Mouse (Mus musculus) megakaryocyte, embryonic 14.5 days (primary cell): Measurements from ENCODE around the gene Gm11444.

Experiments
- FLI1 ChIP-seq: IDR thresholded peaks from 2 replicates; pipeline ENCODE4 v1.6.1; 2012; ENCODE audit warnings: low read length, inconsistent platforms, mixed read lengths
- GATA1 ChIP-seq: IDR thresholded peaks from 3 replicates; pipeline ENCODE4 v1.6.1; 2012; ENCODE audit warnings: mixed read lengths, low read length, inconsistent platforms, borderline replicate concordance

GRCm38 (mm10) chr11:85823794-85824193 lies 26.3 kb downstream of the Gm11444 start:
- TF ChIP-seq GATA1 (no peak), FLI1 (no peak)
